Mouse (Mus musculus) central nervous system, embryonic 14 days (tissue): ENCODE data around the gene Selenop. TPM values are rescaled to one million over a fixed set of nuclear protein-coding genes. Genes with fewer than 3 reads are reported as not detected.

Source experiments
- polyA plus RNA-seq: library from polyadenylated mRNA; depleted of rRNA; stranded (reverse); fragments of >200 nt; gene quantifications from 2 replicates; pipeline ENCODE4 v1.2.3, GENCODE M21; 2012; rRNA removed

The Selenop gene
- 56.5 and 72.2 TPM in 2 replicates for polyA plus RNA-seq

GRCm38 (mm10) chr15:3268247-3268646 lies at the start of gene Selenop:
Gene Selenop (plus strand): TSS chr15:3268547.

GRCm38 (mm10) chr15:3303426-3303825 lies 35.1 kb downstream of the Selenop start, which contains the start of gene Ccdc152:
Gene Ccdc152 (minus strand): TSS chr15:3303526.

Other genes with a start within 250 kb of the Selenop start
- gene Ccdc152, start 35.0 kb downstream of the Selenop start, polyA plus RNA-seq, result 0.65 and 0.89 TPM in 2 replicates